Mouse (Mus musculus) MEL (cell line): ENCODE data around the gene Zeb2.

Experiments
- CTCF ChIP-seq, 3 experiments: IDR thresholded peaks in 2 of 3; conservative IDR thresholded peaks in 1 of 3; 2 replicates each; pipeline ENCODE4 v1.5.1; 2011 to 2012; ENCODE audit warnings: low read length in 3 of 3, low read depth in 2 of 3, mild to moderate bottlenecking in 2 of 3, improper control_type of control experiment in 1 of 3, inconsistent platforms in 1 of 3, mixed read lengths in 1 of 3, moderate library complexity in 1 of 3; ENCODE audit not compliant: control insufficient read depth in 1 of 3, insufficient read depth in 1 of 3, poor library complexity in 1 of 3, severe bottlenecking in 1 of 3
- ELF1 ChIP-seq: IDR thresholded peaks from 2 replicates; pipeline ENCODE4 v1.6.1; 2014; ENCODE audit warnings: low read depth, mild to moderate bottlenecking, inconsistent platforms, low read length, improper control_type of control experiment, moderate library complexity
- ETS1 ChIP-seq: IDR thresholded peaks from 2 replicates; pipeline ENCODE4 v1.6.1; 2012; ENCODE audit warnings: low read depth, mild to moderate bottlenecking, inconsistent platforms, low read length, improper control_type of control experiment, moderate library complexity
- GATA1 ChIP-seq: IDR thresholded peaks from 2 replicates; pipeline ENCODE4 v1.6.1; 2011; ENCODE audit warnings: low read depth, low read length, improper control_type of control experiment
- MAFK ChIP-seq: IDR thresholded peaks from 2 replicates; pipeline ENCODE4 v1.6.1; 2011; ENCODE audit warnings: low read depth, mild to moderate bottlenecking, low read length, improper control_type of control experiment, borderline replicate concordance
- MAZ ChIP-seq: IDR thresholded peaks from 2 replicates; pipeline ENCODE4 v1.6.1; 2012; ENCODE audit warnings: low read depth, mild to moderate bottlenecking, inconsistent platforms, low read length, improper control_type of control experiment
- POLR2A ChIP-seq, 2 experiments: IDR thresholded peaks; 2 replicates each; pipeline ENCODE4 v1.6.1; 2011 to 2012; ENCODE audit warnings: low read length in 2 of 2, mild to moderate bottlenecking in 2 of 2, control low read depth in 1 of 2, improper control_type of control experiment in 1 of 2, low read depth in 1 of 2, moderate library complexity in 1 of 2; ENCODE audit not compliant: control insufficient read depth in 1 of 2, insufficient read depth in 1 of 2, poor library complexity in 1 of 2
- ZNF384 ChIP-seq: IDR thresholded peaks from 2 replicates; pipeline ENCODE4 v1.6.1; 2012; ENCODE audit warnings: low read depth, mild to moderate bottlenecking, inconsistent platforms, low read length, improper control_type of control experiment

- no peak for TF ChIP-seq ELF1
- no peak for TF ChIP-seq POLR2A (IDR thresholded peaks at IDR 0.05; ENCODE audit: control insufficient read depth in 1 of 2, insufficient read depth in 1 of 2, low read depth in 1 of 2, low read length in 2 of 2, poor library complexity in 1 of 2)
- no peak for TF ChIP-seq MAZ
- no peak for TF ChIP-seq CTCF (IDR thresholded peaks at IDR 0.05 in 2 of 3, conservative IDR thresholded peaks at IDR 0.05 in 1 of 3; ENCODE audit: control insufficient read depth in 1 of 3, insufficient read depth in 1 of 3, low read depth in 2 of 3, low read length in 3 of 3, poor library complexity in 1 of 3, severe bottlenecking in 1 of 3)
- no peak for TF ChIP-seq ZNF384
- no peak for TF ChIP-seq MAFK
- no peak for TF ChIP-seq ETS1
- no peak for TF ChIP-seq GATA1
These were observed 21.4 kb downstream of the Zeb2 start for GRCm38 (mm10) chr2:45095825-45096224.
